Mouse (Mus musculus) left cerebral cortex, adult 11 months (tissue): ENCODE measurements around the gene Tapbp.
A peak's percentile ranks its signal among the peaks of the same experiment; 100 is the strongest.
"Not testable (repeated sequence)": the region's sequence is repeated elsewhere in the genome, so short reads cannot be mapped to it uniquely, and the experiment has no call there.

Experiments used
- DNase-seq: peaks from one replicate; pipeline ENCODE4 v3.0.0; 2022; ENCODE audit warnings: low spot score

Tapbp gene

DNA sequence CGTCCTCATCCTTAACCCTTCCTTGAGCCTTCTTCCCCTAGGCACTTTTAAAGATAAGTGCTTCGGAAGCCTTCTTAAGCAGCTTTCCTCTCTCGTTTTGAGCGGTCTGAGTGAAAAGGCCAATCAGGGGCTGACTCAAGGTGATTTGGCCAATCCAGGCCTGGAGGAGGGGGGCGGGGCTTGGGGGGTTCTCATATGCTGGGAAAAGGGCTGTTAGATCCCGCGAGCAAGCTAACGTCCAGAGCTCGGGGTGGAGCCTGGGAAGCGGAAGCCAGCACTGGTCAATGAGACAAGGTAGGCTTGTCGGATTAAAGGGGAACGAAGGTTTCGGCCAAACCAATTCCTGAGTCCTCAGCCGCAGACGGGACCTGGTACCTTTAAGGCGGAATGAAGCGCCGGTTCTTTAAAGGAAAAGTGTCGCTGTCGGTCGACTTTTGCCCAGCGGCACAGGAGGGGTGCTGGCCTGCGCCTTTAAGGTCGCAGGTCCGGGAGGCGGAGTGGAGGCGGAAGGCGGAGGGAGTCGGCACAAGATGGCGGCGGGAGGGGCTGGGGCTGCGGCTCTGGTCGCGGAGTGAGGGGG is at the start of gene Tapbp, which contains the start of gene Zbtb22:
Gene Tapbp (plus strand): TSS at position 229 of the 580 bp plus-strand sequence.
Gene Zbtb22 (plus strand): TSS at position 234 of the 580 bp plus-strand sequence.
- DNase-seq = peak; percentile 93

DNA sequence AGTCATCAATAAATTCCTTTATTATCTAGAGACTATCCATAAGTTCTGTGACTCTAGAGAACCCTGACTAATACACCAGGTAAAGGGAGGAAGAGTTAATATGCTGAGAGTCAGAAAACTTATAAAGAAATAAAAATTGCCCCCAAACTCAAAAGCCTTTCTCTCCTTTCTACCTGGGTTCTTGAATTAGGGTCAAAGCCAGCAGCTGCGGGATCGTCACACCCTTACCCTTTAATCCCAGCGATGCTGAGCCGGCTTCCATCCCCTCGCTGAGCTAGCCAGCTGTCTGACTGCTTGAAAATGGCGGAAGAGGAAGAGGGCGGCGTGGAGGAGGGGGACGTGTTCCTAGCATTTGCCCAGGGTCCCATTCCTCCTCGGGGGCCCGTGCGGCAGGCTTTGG is 42.2 kb upstream of the Tapbp start, which contains the start of gene Gm7029:
Gene Gm7029 (plus strand): TSS at position 301 of the 400 bp plus-strand sequence.
- not testable (repeated sequence) for DNase-seq

DNA sequence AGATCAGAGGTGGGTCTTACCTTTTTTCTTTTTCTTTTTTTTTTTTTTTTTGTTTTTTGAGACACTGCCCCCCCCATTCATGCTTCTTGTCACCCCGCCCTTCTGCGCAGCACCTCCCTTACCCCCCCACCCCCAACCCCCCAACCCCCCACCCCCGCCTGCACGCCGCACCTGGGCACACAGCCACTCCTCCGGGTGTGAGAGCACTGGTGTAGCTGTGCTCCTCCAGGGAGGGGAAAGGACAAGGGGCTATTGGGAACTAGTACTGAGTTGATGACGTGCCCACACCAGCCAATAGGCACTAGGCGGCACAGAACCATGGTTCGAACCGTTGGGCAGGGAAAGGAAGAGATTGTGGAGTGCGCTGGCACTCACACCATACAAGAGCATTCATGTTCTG is 41.3 kb upstream of the Tapbp start:
- no peak for DNase-seq

DNA sequence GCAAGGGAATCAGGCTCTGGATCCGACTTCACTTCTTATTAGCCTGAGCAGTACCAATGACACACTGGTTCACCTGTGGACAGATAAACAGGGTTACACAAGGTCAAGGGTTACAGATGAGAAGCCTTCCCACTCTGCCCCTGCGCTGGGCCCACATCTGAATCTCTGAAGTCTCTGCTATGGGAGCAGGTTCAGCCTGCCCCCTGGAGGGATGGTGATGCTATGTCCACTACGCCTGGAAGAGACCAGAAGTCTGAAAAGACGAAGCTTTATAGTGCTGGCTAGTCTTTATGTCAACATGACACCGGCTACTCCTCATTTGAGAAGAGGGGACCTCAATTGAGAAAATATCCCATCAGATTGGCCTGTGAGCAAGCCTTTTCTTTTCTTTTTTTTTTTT is 39.9 kb upstream of the Tapbp start:
- DNase-seq = not testable (repeated sequence)

DNA sequence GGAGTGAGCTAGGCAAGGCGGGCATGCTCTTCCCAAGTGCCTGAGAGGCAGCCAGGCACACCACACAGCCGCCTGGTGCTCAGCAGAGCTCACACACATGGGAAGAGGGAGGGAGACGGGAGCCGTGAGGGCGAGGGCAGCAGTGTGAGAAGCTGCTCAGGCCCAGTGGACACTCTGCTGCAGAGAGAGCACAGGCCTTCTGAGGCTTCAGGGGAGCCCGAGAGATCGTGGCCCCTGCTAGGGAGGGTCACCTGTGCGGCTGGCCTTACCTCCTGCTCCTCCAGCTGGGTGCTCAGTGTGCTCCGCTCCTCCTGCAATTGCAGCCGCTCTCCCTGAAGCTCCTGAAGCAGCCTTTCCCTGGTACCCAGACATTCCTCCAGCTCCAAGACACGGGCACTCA is 31.4 kb upstream of the Tapbp start:
- DNase-seq = not testable (repeated sequence)

DNA sequence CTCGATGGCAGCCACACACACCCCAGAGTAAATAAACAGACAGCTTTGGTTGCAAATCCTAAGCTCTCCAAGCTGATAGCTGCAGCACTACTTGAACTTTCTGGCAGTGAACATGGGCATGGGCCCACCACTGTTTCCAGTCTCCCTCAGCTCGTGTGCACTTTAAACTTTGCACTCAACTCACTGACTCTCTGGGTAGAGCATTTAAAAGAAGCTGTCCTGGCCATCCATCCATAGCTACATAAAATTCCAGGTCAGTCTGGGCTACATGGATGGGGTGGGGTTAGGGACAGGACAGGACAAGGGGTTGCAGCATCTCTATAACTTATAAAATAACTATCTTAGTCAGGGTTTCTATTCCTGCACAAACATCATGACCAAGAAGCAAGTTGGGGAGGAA is 27.9 kb upstream of the Tapbp start:
- DNase-seq = not testable (repeated sequence)

DNA sequence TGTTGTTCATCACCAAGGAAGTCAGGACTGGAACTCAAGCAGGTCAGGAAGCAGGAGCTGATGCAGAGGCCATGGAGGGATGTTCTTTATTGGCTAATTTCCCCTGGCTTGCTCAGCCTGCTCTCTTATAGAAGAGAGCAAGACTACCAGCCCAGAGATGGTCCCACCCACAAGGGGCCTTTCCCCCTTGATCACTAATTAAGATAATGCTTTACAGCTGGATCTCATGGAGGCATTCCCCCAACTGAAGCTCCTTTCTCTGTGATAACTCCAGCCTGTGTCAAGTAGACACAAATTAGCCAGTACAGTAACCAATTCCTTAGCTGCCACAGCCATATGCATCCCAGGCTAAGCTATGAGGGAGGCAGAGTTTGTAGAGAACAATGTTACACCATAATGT is 27.5 kb upstream of the Tapbp start:
- not testable (repeated sequence) for DNase-seq

DNA sequence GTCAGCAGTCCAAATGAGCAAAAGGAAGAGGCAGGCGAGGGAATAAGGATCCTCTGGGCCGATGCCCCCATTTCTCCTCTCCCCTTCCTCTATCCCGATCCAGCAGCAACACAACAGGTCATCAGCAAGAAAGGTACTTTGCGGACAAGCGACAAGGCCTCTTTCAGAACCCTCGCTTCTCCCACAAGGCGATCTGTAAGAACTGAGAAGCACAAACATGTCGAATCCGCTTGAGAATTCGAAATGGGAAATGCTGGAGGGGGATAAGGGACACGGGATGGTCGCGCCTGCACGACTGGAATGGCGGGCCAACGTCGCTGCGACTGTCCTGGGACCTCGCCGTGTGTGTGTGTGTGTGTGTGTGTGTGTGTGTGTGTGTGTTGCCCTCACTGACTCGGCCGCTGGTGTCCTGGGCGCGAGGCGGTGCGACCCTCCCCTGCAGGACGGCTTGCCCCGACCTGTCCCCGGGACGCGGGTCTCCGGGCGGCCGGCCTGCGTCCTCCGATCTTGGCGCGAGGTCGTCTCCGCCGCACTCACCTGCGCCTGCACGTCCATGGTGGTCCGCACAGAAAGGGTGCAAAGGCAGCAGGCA is 25.7 kb upstream of the Tapbp start:
- DNase-seq = not testable (repeated sequence)

DNA sequence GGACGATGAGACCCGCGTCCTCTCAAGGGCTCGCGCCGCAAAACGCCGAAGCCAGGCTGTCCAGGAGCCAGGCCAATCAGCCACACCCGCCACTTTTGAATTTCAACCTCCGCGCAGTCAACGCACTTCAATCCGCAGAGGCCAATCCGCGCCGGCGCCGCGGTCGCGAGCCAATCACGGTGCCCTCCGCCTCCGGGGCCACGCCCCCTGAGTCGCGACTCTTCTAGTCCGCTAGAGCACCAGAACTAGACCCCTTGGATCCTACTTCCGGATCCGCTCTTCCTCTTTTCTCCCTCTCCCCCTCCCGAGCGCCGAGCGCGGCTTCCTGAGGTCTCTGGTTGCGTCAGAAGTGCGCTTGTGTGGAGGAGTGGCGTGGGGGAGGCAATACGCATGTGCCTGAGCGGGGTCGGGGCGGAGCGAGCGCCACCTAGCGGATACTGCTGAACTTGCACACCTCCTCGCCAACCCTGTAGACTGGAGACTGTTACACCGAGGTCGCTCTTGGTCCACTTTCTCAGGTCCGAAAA is 25.1 kb upstream of the Tapbp start, which contains the start of gene Kifc1:
Gene Kifc1 (minus strand): TSS at position 129 of the 527 bp plus-strand sequence.
- peak; percentile 99 for DNase-seq

DNA sequence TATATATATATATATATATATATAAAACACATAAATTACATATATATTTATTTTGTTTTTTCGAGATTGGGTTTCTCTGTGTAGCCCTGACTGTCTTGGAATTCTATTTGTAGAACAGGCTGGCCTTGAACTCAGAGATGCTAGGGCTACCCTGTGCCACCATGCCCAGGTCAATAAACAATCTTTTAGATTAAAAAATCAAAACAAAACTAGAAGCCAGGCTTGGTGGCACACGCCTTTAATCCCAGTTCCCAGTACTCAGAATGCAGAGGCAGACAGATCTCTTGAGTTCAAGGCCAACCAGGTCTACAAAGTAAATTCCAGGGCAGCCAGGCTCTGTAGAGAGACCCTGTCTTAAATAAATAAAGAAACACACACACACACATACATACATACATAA is 24.3 kb upstream of the Tapbp start:
- DNase-seq = no peak

DNA sequence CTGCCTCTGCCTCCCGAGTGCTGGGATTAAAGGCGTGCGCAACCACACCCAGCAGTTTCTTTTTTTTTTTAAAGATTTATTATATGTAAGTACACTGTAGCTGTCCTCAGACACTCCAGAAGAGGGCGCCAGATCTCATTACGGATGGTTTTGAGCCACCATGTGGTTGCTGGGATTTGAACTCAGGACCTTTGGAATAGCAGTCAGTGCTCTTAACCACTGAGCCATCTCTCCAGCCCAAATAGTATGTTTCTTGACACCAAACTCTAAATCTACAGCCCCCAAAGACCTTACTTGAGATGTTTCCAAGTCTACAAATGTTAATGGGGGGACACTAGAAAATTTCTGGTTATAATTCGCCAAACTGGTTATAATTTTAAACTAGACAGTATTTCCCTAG is 23.8 kb upstream of the Tapbp start:
- not testable (repeated sequence) for DNase-seq

DNA sequence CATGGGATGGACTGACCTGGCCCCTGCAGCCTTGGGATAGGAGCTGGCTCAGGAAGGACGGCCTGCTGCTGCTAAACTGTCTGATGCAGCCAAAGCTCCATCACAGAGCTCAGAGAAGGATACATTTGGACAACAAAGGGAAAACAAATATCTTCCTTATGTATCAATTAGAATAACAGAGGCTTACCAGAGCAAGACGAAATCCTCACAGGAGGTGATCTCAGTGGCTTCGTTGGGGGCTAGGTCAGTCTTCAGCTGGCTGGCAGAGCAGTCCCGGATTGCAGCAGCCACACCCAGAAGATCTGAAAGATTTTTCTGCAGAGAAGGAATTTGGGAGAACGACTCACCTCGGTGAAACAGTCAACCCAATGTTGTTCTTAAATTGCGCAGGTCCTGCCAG is 23.3 kb upstream of the Tapbp start:
- DNase-seq = no peak

DNA sequence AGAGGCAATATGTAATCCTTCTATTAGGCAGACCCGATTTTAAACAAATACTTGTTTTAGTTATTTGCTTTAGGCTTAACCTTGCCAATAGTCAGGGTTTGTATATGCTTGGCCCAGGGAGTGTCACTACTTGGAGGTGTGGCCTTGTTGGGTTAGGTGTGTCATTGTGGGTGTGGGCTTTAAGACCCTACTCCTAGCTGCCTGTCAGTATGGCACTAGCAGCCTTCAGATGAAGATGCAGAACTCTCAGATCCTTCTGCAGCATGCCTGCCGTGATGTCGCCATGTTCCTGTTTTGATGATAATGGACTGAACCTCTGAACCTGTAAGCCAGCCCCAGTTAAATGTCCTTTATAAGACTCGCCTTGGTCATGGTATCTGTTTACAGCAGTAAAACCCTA is 22.7 kb upstream of the Tapbp start:
- DNase-seq = not testable (repeated sequence)

DNA sequence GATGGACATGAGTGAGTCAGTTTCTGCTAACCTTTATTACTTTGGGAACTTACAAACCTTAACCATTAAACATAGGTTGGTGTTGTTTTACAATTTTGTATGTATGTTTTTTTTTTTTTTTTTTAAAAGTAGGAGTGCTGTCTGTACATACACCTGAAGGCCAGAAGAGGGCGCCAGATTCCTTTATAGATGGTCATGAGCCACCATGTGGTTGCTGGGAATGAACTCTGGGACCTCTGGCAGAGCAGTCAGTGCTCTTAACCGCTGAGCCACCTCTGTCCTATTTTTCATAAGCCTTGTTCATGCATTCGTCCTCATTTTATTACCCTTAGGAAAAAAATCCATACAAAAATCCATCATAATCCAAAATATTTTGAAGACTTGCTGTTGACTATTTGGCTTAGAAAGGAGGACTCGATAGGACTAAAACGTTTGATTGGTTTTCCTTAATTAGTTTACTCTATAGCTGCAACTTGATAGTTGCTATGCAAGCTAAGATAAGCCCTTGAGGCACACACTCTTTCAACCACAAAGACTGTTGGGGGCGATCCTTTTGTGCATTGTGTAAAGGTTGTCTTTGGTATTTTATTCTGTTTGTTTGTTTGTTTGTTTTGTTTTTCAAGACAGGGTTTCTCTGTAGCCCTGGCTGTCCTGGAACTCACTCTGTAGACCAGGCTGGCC is 18.4 kb upstream of the Tapbp start:
- no peak for DNase-seq

DNA sequence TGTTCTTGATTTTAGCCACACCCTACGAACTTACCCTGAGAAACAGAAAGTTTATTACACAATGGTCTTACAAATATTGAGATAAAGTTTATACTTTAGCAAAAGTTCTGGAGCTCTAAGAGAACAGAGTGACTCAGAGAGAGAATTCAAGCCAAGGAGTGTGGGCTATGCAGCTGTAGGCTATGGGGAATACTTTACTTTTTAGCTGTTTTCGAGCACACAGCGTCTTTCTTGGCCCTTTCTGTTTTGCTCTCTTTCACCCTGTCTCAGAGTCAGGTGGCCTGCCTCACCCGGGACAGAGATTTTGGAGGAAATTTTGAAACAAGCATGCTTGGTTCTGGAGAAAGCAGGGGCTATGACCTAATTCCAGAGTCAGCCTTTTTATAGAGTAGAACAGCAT is 17.5 kb upstream of the Tapbp start:
- not testable (repeated sequence) for DNase-seq

DNA sequence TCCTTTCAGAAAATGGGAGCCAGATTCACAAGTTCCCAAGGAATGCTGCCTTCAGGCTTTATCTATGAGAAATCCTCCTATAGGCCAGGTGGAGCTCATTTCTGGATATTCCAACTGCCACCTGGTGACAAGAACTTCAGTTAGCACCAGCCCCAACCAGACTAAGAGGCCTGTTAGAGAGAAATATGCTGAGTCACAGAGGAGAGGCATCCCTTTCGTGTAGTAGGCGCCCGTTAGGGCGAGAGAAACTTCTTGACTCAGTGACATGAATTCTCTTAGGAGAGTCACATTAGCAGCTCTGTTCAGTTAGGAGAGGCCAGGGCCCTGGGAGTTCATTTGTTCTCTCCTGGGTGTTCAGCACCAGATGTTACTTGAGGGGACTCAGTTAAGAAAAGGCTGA is 16.1 kb upstream of the Tapbp start:
- no peak for DNase-seq

DNA sequence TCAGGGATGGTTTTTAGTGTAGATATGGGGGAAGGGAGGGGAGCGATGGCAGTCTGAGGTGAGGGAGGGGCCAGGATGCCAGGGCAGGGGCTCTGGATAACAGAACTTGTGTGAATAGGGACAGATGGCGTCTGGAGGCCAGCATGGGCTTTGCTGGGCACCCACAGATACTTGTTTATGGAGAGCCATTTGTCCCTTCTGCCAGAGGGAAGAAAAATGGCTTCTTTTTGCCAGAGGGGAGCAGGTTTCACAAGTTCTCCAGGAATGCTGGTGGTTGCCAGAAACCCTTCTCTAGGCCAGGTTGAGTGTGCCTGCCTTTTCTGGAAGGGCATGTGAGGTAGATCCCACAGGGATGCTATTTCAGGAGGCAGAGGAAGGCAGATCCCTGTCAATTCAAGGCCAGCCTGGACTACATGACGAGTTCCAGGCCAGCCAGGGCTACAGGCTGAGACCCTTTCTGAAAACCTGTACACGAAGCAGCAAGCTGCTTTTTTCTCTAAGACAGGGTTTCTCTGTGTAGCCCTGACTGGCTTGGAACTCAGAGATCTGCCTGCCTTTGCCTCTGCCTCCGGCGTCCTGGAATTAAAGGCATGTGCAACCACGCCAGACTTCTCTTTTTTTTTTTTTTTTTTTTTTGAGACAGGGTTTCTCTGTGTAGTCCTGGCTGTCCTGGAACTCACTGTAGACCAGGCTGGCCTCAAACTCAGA is 15.3 kb upstream of the Tapbp start:
- no peak for DNase-seq

DNA sequence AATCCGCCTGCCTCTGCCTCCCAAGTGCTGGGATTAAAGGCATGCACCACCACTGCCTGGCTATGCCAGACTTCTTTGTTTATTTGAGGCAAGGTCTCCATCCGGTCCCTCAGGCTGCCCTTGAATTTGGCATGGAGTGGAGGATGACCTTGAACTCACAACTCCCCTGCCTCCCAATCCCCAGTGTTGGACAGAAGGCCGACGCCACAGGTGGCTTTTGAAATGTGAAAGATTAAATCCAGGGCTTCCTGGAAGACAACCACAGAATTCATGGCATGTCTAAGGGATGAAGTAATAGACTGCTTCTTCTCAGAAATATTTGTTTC is 14.7 kb upstream of the Tapbp start:
- no peak for DNase-seq

DNA sequence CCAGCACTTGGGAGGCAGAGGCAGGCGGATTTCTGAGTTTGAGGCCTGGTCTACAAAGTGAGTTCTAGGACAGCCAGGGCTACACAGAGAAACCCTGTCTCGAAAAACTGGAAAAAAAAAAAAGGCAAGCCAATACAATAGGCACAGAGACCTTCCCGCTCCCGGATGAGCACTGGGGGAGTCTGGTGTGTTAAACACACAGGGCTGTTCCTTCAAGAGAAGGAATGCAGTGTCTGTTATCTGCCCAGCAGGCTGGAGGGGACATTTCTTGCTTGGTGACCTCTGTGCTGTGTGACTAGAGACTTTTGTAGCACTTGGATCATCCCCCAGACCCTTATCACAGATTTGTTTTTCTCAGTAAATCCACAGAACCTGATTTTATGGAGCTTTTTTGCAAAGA is 14.0 kb upstream of the Tapbp start:
- no peak for DNase-seq

DNA sequence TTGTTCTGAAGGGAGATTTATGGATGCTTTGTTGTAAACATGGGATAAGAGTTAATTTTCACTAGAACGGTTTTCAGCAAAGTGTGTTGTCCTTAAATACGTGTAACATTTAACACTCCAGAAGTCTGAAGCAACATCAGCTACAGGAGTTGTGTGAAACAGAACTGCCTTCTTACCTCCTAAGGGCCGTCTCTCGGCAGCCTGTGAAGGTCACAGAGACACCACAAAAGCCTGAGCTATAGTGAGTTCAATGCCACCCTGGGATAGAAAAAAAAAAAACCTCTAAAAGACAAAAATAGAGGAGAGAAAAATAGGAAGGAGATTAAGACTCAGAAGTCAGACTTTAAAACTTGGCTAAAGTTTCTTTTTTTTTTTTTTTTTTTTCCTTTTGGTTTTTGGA is 13.6 kb upstream of the Tapbp start:
- DNase-seq = no peak

DNA sequence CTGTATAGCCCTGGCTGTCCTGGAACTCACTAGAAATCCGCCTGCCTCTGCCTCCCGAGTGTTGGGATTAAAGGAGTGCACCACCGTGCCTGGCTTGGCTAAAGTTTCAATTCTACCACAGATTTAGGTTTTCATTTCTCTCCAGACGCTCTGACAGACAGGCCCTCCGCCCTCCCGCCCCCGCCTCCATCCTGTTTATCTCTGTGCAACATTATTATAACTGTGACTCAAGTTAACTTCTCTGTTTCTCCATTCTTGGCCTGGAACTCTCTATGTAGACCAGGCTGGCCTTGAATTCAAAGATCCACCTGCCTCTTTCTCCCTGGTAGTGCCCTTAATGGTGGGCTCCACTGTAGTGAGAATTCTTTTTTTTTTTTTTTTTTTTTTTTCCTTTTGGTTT is 13.2 kb upstream of the Tapbp start:
- no peak for DNase-seq

DNA sequence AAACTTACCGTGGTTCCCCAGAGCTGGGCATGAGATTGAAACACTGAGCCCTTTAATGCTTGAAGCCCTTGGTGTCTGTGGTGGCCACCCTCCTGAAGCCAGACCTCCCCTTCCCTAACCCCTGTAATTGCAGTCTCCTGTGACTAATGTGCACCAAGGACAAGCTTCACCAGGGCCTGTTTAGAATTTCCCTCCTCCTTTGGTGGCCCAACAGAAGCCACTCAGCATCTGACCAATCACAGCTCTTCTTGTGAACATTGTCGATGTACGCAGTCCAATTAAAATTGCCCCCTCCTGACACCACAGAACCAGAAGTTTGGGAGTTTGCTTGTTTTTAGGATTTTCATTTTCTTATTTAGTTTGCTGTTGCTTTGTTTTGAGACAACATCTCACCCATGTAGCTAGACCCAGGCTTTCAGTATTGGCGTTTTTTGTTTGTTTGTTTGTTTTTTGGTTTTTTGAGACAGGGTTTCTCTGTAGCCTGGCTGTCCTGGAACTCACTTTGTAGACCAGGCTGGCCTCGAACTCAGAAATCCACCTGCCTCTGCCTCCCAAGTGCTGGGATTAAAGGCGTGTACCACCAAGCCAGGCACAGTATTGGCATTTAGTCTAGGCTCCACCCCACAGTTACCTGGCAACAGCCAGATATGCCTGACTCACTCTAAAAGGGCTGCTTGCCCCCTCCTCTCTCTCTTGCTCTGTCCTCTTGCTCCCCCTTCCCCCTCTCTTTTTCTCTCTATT is 11.6 kb upstream of the Tapbp start:
- DNase-seq = not testable (repeated sequence)
